Mouse (Mus musculus) subcutaneous adipose tissue, adult 2 months (tissue): ENCODE measurements around the gene Pim2. TPM values are rescaled to one million over a fixed set of nuclear protein-coding genes. Genes with fewer than 3 reads are reported as not detected.

ENCODE experiments used
- polyA plus RNA-seq: library from polyadenylated mRNA; depleted of rRNA; stranded (reverse); fragments of >200 nt; gene quantifications from 2 replicates; pipeline ENCODE4 v1.2.3, GENCODE M21; 2012; ENCODE audit warnings: low replicate concordance; rRNA removed

The Pim2 gene
- polyA plus RNA-seq = 3.0 and 9.6 TPM in 2 replicates

DNA sequence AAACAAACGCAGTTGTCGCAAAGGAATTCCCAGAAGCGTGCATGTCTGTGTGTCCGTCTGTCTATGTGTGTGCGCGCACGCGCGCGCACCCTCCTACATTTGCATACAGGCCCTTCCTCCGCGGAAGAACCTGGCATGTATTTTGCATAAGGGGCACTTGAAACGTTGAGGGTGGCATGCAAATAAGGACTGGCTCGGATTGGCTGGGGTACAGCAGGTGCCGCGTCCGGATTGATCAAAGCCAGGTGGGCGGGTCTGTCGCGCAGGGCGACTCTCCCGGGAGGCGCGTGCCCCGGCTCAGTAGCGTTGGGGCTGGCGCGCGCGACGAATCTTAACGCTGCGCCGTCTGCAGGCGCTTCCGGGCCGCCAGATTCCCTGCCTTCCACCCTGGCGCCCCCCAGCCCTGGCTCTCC lies at the start of gene Pim2:
Gene Pim2, plus strand, starts transcription at position 256 of the 413 bp plus-strand sequence.

DNA sequence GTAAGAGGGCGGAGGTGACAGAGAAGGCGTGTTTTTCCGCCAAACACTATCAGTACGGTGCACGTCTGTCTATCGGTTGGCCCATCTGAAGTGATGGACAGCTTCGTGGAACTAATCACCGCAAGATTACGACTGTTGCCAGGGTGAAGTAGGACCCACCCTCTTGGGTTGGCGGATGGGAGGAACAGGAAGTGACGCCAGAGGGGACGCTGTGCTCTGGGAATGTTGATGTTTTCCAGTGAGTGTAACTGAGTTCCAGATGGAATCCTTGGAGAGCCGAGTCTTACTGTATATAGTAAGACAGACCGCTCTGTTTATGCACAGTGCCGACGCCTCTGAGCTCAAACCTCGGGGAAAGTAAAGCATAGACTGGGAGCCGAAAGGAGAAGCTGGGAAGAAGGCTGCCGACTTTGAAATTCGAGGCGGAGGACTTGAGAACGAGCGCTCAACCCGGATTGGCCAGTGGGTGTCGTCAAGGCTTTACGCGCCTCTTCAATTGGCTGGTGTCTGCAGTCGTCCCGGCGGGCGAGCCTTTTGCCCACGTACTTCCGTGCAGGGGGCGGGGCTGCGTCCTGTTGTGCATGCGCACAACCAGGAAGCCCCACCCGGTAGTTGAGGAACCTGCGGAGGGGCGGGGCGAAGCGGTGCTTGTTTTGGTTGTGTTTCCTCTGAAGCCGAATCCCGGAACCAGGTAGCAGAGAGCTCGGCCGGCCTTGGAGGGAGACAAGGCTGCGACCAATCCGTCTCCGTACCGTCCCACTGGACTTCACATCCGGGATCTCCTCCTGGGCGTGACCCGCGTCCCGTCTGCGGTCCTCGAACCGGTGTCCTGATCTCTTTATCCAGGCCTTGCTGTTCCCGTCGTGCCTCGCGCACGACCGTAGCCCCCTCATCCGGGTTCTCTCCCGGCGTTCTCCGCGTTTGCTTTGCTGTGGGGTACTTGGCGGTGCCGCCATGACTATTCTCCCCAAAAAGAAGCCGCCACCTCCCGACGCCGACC lies 36.6 kb upstream of the Pim2 start, which contains the start of gene Otud5:
Gene Otud5, plus strand, starts transcription at position 202 of the 1,000 bp plus-strand sequence.

DNA sequence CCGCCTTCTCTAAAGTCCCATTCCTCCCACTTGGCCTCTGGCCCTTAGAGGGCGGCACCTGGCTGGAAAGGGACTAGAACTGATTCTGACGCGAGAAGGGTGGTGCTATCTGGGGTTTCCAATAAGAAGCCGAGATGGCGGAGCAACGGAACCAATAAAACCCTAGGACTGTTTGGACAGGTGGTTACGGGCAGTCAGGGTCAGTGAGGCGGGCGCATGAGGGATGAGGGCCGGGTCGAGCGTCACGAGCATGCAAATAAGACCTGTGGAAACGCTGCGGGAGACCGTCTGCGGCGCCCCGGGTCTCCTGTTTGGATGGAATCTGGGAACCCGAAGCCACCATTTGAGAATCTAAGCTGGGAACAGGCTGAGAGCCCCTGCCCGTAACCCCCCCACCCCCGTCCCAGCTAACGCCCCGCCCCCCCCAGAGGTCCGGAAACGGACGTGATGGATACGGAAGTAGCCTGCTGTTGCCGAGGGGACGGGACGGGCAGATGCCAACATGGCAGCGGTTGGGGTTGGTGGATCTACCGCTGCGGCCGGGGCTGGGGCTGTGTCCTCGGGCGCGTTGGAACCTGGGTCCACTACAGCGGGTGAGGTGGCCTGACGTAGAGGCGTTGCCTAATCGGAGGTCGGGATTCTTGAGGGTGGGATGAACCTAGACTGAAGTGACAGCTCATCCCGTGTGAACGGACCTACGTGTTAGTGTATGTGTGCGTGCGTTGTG lies 5.9 kb downstream of the Pim2 start, which contains the start of gene Slc35a2:
Gene Slc35a2, plus strand, starts transcription at position 188 of the 727 bp plus-strand sequence.

GRCm38 (mm10) chrX:7898880-7899874 lies 21.1 kb downstream of the Pim2 start, which contains the start of the genes Pqbp1 and Timm17b:
Pqbp1 (minus strand) TSS chrX:7899269.
Timm17b (plus strand) TSS chrX:7899357.

GRCm38 (mm10) chrX:7907735-7908134 lies 29.7 kb downstream of the Pim2 start, which contains the start of gene Gm10491:
Gm10491 (minus strand) TSS chrX:7907835.

DNA sequence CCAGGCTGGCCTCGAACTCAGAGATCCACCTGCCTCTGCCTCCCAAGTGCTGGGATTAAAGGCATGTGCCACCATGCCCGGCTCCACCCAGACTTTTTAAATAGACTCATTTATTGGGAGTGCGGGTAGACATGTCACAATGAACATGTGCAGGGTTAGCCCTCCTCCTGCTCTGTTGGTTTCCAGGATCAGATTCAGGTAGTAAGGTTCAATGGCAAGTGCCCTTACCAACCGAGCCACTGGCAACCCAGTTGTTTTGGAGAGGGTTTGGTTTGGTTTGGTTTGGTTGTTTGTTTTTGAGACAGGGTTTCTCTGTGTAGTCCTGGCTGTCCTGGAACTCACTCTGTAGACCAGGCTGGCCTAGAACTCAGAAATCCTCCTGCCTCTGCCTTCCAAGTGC lies 31.2 kb downstream of the Pim2 start, which contains the start of gene Gm10490:
Gene Gm10490, plus strand, starts transcription at position 301 of the 400 bp plus-strand sequence.

GRCm38 (mm10) chrX:7919601-7920383 lies 41.7 kb downstream of the Pim2 start, which contains the start of gene Pcsk1n:
Pcsk1n (plus strand) TSS chrX:7919822.

DNA sequence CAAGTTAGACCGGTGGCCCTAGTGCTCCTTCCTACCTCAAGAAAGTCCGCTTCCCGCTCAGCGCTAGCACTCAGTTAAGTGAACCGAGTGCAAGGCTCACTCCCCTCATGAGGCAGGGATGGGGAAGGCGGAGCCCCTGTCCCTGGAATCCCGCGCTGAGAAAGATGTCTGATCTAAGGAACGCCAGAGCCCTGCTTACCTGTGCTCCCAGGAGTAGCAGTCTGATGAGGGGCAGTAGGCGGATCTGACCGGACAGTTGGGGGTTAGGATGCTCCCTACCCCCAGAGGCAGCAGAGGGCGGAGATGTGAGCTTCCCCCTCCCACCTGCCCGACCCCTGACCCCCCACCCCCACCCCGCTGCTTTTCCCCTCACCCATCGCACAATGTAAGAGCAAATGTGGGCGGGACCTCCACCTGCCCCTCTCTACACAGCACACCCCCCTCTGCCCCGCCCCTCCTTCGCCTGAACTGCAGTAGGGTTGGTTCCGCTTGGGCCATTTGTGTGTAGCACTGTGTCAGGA lies 50.3 kb downstream of the Pim2 start, which contains the start of gene Eras:
Gene Eras, minus strand, starts transcription at position 338 of the 521 bp plus-strand sequence.

Other genes with a start within 250 kb of the Pim2 start
- 6.8 and 38.6 TPM in 2 replicates for gene Syp, start 239.8 kb upstream of the Pim2 start, polyA plus RNA-seq
- 22.2 and 28.8 TPM in 2 replicates for gene Prickle3, start 221.0 kb upstream of the Pim2 start, polyA plus RNA-seq
- 261 and 296 TPM in 2 replicates for gene Plp2, start 206.9 kb upstream of the Pim2 start, polyA plus RNA-seq
- 6.6 and 7.9 TPM in 2 replicates for gene Magix, start 197.0 kb upstream of the Pim2 start, polyA plus RNA-seq
- gene Gpkow, start 181.1 kb upstream of the Pim2 start, polyA plus RNA-seq = 9.4 and 11.1 TPM in 2 replicates
- 77.1 and 105 TPM in 2 replicates for gene Wdr45, start 163.9 kb upstream of the Pim2 start, polyA plus RNA-seq
- 0.97 TPM in 1 of 2 replicates, not detected in the other for gene Gm45208, start 156.0 kb upstream of the Pim2 start, polyA plus RNA-seq
- 26.1 and 85.6 TPM in 2 replicates for gene Praf2, start 149.8 kb upstream of the Pim2 start, polyA plus RNA-seq
- 3.5 and 16.5 TPM in 2 replicates for gene Ccdc120, start 127.4 kb upstream of the Pim2 start, polyA plus RNA-seq
- gene Tfe3, start 115.7 kb upstream of the Pim2 start, polyA plus RNA-seq = 27.8 and 38.8 TPM in 2 replicates
- 31.1 and 39.0 TPM in 2 replicates for gene Gripap1, start 88.5 kb upstream of the Pim2 start, polyA plus RNA-seq
- 2.1 and 4.6 TPM in 2 replicates for gene Kcnd1, start 56.0 kb upstream of the Pim2 start, polyA plus RNA-seq
- gene Otud5, start 36.9 kb upstream of the Pim2 start, polyA plus RNA-seq = 24.5 and 39.8 TPM in 2 replicates
- 57.9 and 69.0 TPM in 2 replicates for gene Slc35a2, start 5.8 kb downstream of the Pim2 start, polyA plus RNA-seq
- 52.5 and 69.5 TPM in 2 replicates for gene Pqbp1, start 21.0 kb downstream of the Pim2 start, polyA plus RNA-seq
- 31.6 and 39.6 TPM in 2 replicates for gene Timm17b, start 21.1 kb downstream of the Pim2 start, polyA plus RNA-seq
- not detected in 2 replicates for gene Gm10491, start 29.6 kb downstream of the Pim2 start, polyA plus RNA-seq
- gene Gm10490, start 31.3 kb downstream of the Pim2 start, polyA plus RNA-seq = not detected in 2 replicates
- 0.24 TPM in 1 of 2 replicates, not detected in the other for gene Pcsk1n, start 41.6 kb downstream of the Pim2 start, polyA plus RNA-seq
- not detected in 2 replicates for gene Eras, start 50.3 kb downstream of the Pim2 start, polyA plus RNA-seq
- gene Hdac6, start 69.6 kb downstream of the Pim2 start, polyA plus RNA-seq = 23.6 and 53.9 TPM in 2 replicates
- 0.26 and 1.4 TPM in 2 replicates for gene Gata1, start 99.8 kb downstream of the Pim2 start, polyA plus RNA-seq
- gene Glod5, start 140.2 kb downstream of the Pim2 start, polyA plus RNA-seq = not detected in 2 replicates
- gene Suv39h1, start 196.5 kb downstream of the Pim2 start, polyA plus RNA-seq = 10.4 and 24.1 TPM in 2 replicates
- gene Was, start 212.2 kb downstream of the Pim2 start, polyA plus RNA-seq = 4.9 and 6.4 TPM in 2 replicates